In the genomic region with DNA sequence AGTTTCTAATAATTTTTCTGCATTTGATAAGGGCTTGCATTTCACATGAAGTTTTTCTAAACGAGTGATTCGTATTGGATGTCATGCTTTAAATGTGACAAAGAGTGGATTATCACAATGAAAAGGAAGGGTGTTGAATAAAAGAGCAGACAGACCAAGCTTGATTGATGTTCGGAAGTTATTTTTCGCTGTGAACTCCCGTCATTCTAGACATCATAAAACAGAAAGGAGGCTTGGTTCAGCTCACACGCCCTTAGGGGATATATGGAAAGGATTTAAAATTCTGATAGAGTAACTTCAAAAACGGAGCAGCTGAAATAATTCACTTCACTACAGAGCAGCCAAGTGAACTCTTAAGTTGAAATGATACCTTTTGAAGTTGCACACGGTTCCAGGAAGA, we compare ENCODE assay signal across 14 mouse cellular contexts.
"Had no signal": no experiment of that assay in that cellular context is flagged by ENCODE, and none has a peak within 500 bp of the region (broad histone marks: within the 10 kb centered on the region; RNA-seq: fewer than 3 reads in every experiment).

No protein-coding gene starts in this region.

- H3K9ac ChIP-seq: liver, embryonic 12.5 days; liver, embryonic 15.5 days had no signal

- H3K27me3 ChIP-seq: liver, embryonic 12.5 days; liver, embryonic 15.5 days had no signal

- ATAC-seq: intestine, postnatal 0 days; liver, embryonic 12.5 days had no signal

- DNase-seq: kidney, adult 2 months; kidney, postnatal 25 days; layer of hippocampus, adult 9-11 months; liver; lung, adult 18-20 months; lung, postnatal 14 days; lung, postnatal 4 days; thymus, adult 18-20 months; thymus, postnatal 36 days had no signal

- H3K4me3 ChIP-seq: layer of hippocampus, adult 2 months; liver, embryonic 12.5 days; liver, embryonic 15.5 days had no signal

- H3K4me1 ChIP-seq: liver, embryonic 12.5 days; liver, embryonic 15.5 days had no signal

- H3K36me3 ChIP-seq: liver, embryonic 12.5 days; liver, embryonic 15.5 days had no signal

- H3K9me3 ChIP-seq: liver, embryonic 12.5 days; liver, embryonic 15.5 days had no signal

- H3K4me2 ChIP-seq: liver, embryonic 12.5 days; liver, embryonic 15.5 days had no signal

- H3K27ac ChIP-seq: kidney, postnatal 0 days; layer of hippocampus, adult 2 months; liver, embryonic 12.5 days; liver, embryonic 15.5 days had no signal
